Mouse (Mus musculus): ENCODE measurements around the gene Dusp3.

- TF ChIP-seq CTCF (IDR thresholded peaks at IDR 0.05; ENCODE audit: low read depth), result no peak
- no peak for TF ChIP-seq EP300 (IDR thresholded peaks at IDR 0.05; ENCODE audit: low read depth)
These were observed 38.1 kb upstream of the Dusp3 start for GRCm38 (mm10) chr11:102024875-102025274.

Measured in heart, postnatal 0 days (tissue).